Mouse (Mus musculus) kidney, adult 2 months (tissue): ENCODE data around the gene Mink1.

Source experiments
- CTCF ChIP-seq: fragments of 200-500 bp; conservative IDR thresholded peaks from 2 replicates; pipeline ENCODE4 v1.5.1; 2011; ENCODE audit warnings: low read depth, mild to moderate bottlenecking, control low read depth, low read length, moderate library complexity, mixed read lengths; ENCODE audit not compliant: insufficient read depth, insufficient read length
- POLR2A ChIP-seq: fragments of 200-500 bp; IDR thresholded peaks from one replicate; pipeline ENCODE4 v1.6.1; 2011; ENCODE audit warnings: low read depth, low read length, control low read depth

DNA sequence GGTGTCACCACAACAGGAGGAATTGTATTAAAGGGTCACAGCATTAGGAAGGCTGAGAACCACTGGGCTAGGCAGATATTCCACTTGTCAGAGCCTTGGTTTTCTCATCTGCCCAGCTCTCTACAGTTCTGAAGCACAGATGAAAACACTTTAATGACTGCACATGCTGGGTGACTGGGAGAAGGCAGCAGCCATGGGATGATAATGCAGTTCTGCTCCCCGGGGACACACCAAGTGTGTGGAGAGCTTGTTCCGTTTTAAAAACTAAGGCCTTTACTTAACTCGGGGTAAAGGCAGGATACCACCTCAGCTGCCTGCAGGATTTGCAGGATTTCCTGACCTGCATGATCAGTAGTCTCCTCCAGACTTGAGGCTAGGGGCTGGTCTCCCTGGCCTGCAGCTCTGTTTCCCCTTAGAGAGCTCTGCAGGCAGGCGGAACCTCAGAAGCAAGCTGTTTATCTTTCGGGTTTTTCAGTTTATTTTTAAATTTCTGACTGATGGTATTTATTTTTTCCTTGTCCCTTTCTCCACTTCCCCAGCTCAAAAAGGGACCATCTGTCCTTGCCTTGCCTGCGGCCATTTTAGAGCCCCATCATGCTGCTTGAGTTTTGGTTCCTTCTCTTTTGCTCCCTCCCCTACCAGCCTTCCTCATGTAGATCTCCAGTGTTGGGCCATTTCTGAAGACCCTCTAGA, 20.5 kb downstream of the Mink1 start:
- TF ChIP-seq POLR2A (no peak), CTCF (no peak)
